ENCODE assay signal across 12 mouse cellular contexts in genomic region chr5:132437994-132438393, GRCm38 (mm10).
A peak's percentile ranks its signal among the peaks of the same experiment; 100 is the strongest.
DNase-seq lines count a peak whose midpoint lies in the region; ATAC-seq lines count a peak whose summit lies in the region.
"Had no signal": no experiment of that assay in that cellular context is flagged by ENCODE, and none has a peak within 500 bp of the region (broad histone marks: within the 10 kb centered on the region; RNA-seq: fewer than 3 reads in every experiment).

No protein-coding gene starts in this region.

- H3K9ac ChIP-seq in heart, embryonic 16.5 days (ENCODE audit: low read length) = no peak overlapping the region
- H3K9ac ChIP-seq: limb, embryonic 13.5 days had no signal

- WGBS in heart, embryonic 16.5 days = 22% methylated on average over 8 of the region's 8 CpGs

- no peaks in the 10 kb centered on the region for H3K27me3 ChIP-seq in heart, embryonic 16.5 days (ENCODE audit: control insufficient read depth, insufficient read depth, low read length)
- H3K27me3 ChIP-seq: limb, embryonic 13.5 days had no signal

- no peak overlapping the region for H3K27ac ChIP-seq in heart, embryonic 16.5 days (ENCODE audit: low read length)
- H3K27ac ChIP-seq: limb, embryonic 13.5 days had no signal

- no peaks in the 10 kb centered on the region for H3K36me3 ChIP-seq in heart, embryonic 16.5 days (ENCODE audit: control insufficient read depth, insufficient read depth)
- H3K36me3 ChIP-seq: limb, embryonic 13.5 days had no signal

- H3K9me3 ChIP-seq in heart, embryonic 16.5 days (replicated peaks; ENCODE audit: control insufficient read depth, low read length) = no peaks in the 10 kb centered on the region
- H3K9me3 ChIP-seq: limb, embryonic 13.5 days had no signal

- ATAC-seq in heart, embryonic 16.5 days (replicated peaks; ENCODE audit: extremely low read depth, insufficient read depth, low FRiP score) = peak; percentile 79
- peak; percentile 45 for ATAC-seq in megakaryocyte progenitor cell, adult 5-6 weeks (replicated peaks; ENCODE audit: poor library complexity)
- ATAC-seq in megakaryocyte, adult 5-6 weeks (ENCODE audit: poor library complexity, severe bottlenecking) = no peak

- peak; percentile 33 to 34 for DNase-seq in cerebellum, postnatal 14 days
- DNase-seq in cerebellum, adult 8-10 months = no peak
- DNase-seq in kidney, postnatal 4 days = peak; percentile 33 to 60
- no peak for DNase-seq in kidney, postnatal 36 days
- no peak for DNase-seq in gastrocnemius, postnatal 10 days
- DNase-seq: adrenal gland, postnatal 10 days; cerebellum, adult 2 months; kidney, adult 2 months had no signal

- H3K4me2 ChIP-seq in heart, embryonic 16.5 days (ENCODE audit: low read depth, low read length) = peak overlapping the region; percentile 50
- H3K4me2 ChIP-seq: limb, embryonic 13.5 days had no signal

- H3K4me3 ChIP-seq in heart, embryonic 16.5 days (ENCODE audit: low read length) = peak overlapping the region; percentile 32
- H3K4me3 ChIP-seq: limb, embryonic 13.5 days had no signal

- peaks cover 11% of the 10 kb centered on the region for H3K4me1 ChIP-seq in heart, embryonic 16.5 days (ENCODE audit: control insufficient read depth, insufficient read depth, low read length)

Comparison
In these comparisons a context has a peak if more than half of its experiments do, and no peak if none do; other contexts are left out.
1. DNase-seq: peak in cerebellum, postnatal 14 days (2 of 2) and kidney, postnatal 4 days (2 of 2); none in cerebellum, adult 8-10 months (single experiment), kidney, postnatal 36 days (0 of 2) and gastrocnemius, postnatal 10 days (single experiment).